Mouse (Mus musculus) hindbrain, embryonic 15.5 days (tissue): ENCODE measurements at regions not wholly inside any gene's neighbourhood (a gene's known extent, or its start where the extent isn't known, plus 50 kb on each side); places are given as distances from the start of the nearest gene placed in this dataset.

Experiments used
- ATAC-seq: fragments of 200-750 bp; cut with Nextera tagmentation; 2 replicates; pipeline ENCODE4 v1.8.0; 2017; ENCODE audit warnings: low read depth, moderate number of reproducible peaks, moderate TSS enrichment; ENCODE audit not compliant: low FRiP score
- H3K27ac ChIP-seq: fragments of 300-500 bp; sonication (generic); replicated peaks from 2 replicates; pipeline ENCODE4 v1.5.1; 2015; ENCODE audit warnings: mild to moderate bottlenecking, inconsistent platforms
- H3K27me3 ChIP-seq: fragments of 300-500 bp; sonication (generic); 2 replicates; pipeline ENCODE4 v1.6.1; 2015; ENCODE audit warnings: control low read depth, inconsistent platforms
- H3K36me3 ChIP-seq: fragments of 300-500 bp; sonication (generic); 2 replicates; pipeline ENCODE4 v1.6.1; 2015; ENCODE audit warnings: control low read depth, inconsistent platforms
- H3K4me1 ChIP-seq: fragments of 300-500 bp; sonication (generic); replicated peaks from 2 replicates; pipeline ENCODE4 v1.6.1; 2015; ENCODE audit warnings: control low read depth, inconsistent platforms
- H3K4me2 ChIP-seq: fragments of 300-500 bp; sonication (generic); 2 replicates; pipeline ENCODE4 v1.6.1; 2015; ENCODE audit warnings: moderate library complexity, mild to moderate bottlenecking, inconsistent platforms
- H3K4me3 ChIP-seq: fragments of 300-500 bp; sonication (generic); 2 replicates; pipeline ENCODE4 v1.5.1; 2015; ENCODE audit warnings: mild to moderate bottlenecking, inconsistent platforms
- H3K9ac ChIP-seq: fragments of 300-500 bp; sonication (generic); 2 replicates; pipeline ENCODE4 v1.6.1; 2015; ENCODE audit warnings: inconsistent platforms
- H3K9me3 ChIP-seq: fragments of 300-500 bp; sonication (generic); 2 replicates; pipeline ENCODE4 v1.6.1; 2016; ENCODE audit warnings: control low read depth, inconsistent platforms
- WGBS: fragments of 180-500 bp; shearing (Covaris S2); methylation state at CpG from one replicate; pipeline ENCODE4 v1.1.7; 2015; 5-methylcytosine and 5-hydroxymethylcytosine counted together

GRCm38 (mm10) chr1:81967062-81967461 is 265.9 kb upstream of the Gm9747 start:
- Histone ChIP-seq H3K4me3 (no peak overlapping the region), H3K27me3 (no peaks in the 10 kb centered on the region), H3K9ac (no peak overlapping the region), H3K36me3 (no peaks in the 10 kb centered on the region), H3K9me3 (no peaks in the 10 kb centered on the region), H3K4me2 (no peak overlapping the region), H3K4me1 (no peaks in the 10 kb centered on the region), H3K27ac (no peak overlapping the region)
- no peak for ATAC-seq
- WGBS, result 97% methylated on average over 1 of the region's 1 CpGs

DNA sequence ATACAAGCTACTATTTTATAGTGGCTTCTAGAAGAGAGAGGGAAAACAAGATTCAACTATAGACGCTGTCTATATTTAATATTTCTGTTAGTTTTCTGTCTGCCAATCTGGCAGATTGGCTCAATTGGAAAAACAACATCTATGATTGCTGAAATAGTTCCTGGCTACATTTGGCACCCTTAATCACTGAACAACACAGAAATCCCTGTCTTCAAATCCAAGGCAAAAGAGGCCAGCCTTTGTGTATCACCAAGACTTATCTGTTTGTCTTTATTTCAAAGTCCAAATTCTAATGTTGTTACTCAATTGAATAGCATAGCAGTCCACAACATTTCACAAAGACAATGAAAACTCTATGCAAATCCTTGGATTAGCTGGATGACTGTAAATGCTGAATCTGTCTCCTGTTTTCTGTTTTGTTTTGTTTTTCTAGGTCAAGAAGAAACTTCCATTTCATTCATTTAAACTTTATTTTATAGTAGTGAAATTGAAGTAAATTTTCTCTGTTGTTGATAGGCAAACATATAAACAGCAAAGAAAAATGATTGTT is 265.1 kb upstream of the Gm9747 start:
- H3K27ac ChIP-seq, result no peak overlapping the region
- no peaks in the 10 kb centered on the region for H3K9me3 ChIP-seq
- H3K9ac ChIP-seq, result no peak overlapping the region
- no peak for ATAC-seq
- no peak overlapping the region for H3K4me2 ChIP-seq
- H3K36me3 ChIP-seq, result no peaks in the 10 kb centered on the region
- no peaks in the 10 kb centered on the region for H3K27me3 ChIP-seq
- 90% methylated on average over 1 of the region's 1 CpGs for WGBS
- no peaks in the 10 kb centered on the region for H3K4me1 ChIP-seq
- no peak overlapping the region for H3K4me3 ChIP-seq

DNA sequence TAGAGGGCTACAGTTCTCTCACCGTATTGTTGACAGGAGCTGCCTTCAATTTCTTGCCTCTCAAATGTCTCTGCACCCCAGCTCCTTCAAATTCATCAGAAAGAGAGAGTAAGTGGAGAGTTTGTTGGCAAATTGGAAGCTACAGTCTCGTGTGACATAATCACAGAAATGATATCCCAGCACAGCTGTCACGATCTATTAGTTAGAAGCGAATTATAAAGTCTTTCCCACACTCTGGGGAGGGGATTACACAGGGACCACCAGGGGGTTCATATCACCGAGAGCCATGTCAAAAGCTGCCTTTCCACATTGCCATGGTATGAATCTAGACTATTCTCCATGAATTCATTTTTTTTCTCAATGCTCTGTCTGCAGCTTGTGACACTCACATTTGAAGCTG is 260.3 kb upstream of the Gm9747 start:
- no peak overlapping the region for H3K4me2 ChIP-seq
- H3K27me3 ChIP-seq, result no peaks in the 10 kb centered on the region
- no peaks in the 10 kb centered on the region for H3K4me1 ChIP-seq
- ATAC-seq, result no peak
- no peak overlapping the region for H3K27ac ChIP-seq
- 75% methylated on average over 5 of the region's 5 CpGs for WGBS
- H3K36me3 ChIP-seq, result no peaks in the 10 kb centered on the region
- no peak overlapping the region for H3K9ac ChIP-seq
- no peak overlapping the region for H3K4me3 ChIP-seq
- H3K9me3 ChIP-seq, result no peaks in the 10 kb centered on the region

GRCm38 (mm10) chr1:81973481-81973880 is 259.4 kb upstream of the Gm9747 start:
- Histone ChIP-seq H3K4me2 (no peak overlapping the region), H3K9me3 (no peaks in the 10 kb centered on the region), H3K36me3 (no peaks in the 10 kb centered on the region), H3K27me3 (no peaks in the 10 kb centered on the region), H3K4me3 (no peak overlapping the region), H3K9ac (no peak overlapping the region), H3K4me1 (no peaks in the 10 kb centered on the region), H3K27ac (no peak overlapping the region)
- ATAC-seq, result no peak
- 92% methylated on average over 4 of the region's 4 CpGs for WGBS

DNA sequence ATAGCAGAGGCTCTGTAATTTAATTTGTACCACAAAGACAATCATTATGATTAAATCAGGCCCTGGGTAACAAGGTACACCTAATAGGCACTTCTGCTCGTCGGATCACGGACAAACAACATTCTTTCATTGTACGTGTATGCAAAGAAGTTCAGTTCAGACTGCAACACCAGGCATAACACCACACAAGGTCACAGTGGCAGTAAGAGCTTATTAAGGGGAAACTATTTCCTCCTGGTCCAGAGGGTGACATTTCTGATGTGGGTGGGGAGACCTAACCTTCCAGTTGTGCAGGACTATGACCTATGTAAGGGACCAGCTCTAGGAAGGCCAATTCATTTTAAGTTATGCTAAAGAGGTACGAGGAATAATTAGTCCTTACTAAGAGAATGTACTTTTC is 225.0 kb upstream of the Gm9747 start:
- Histone ChIP-seq H3K9ac (no peak overlapping the region), H3K9me3 (no peaks in the 10 kb centered on the region), H3K36me3 (no peaks in the 10 kb centered on the region), H3K27ac (no peak overlapping the region), H3K27me3 (no peaks in the 10 kb centered on the region), H3K4me3 (no peak overlapping the region), H3K4me2 (no peak overlapping the region), H3K4me1 (no peaks in the 10 kb centered on the region)
- 83% methylated on average over 5 of the region's 5 CpGs for WGBS
- ATAC-seq, result no peak

GRCm38 (mm10) chr1:82008805-82009204 is 224.1 kb upstream of the Gm9747 start:
- Histone ChIP-seq H3K9ac (no peak overlapping the region), H3K27me3 (no peaks in the 10 kb centered on the region), H3K4me2 (no peak overlapping the region), H3K4me3 (no peak overlapping the region), H3K9me3 (no peaks in the 10 kb centered on the region), H3K27ac (no peak overlapping the region), H3K36me3 (no peaks in the 10 kb centered on the region), H3K4me1 (no peaks in the 10 kb centered on the region)
- 92% methylated on average over 4 of the region's 4 CpGs for WGBS
- ATAC-seq, result no peak

- no peaks in the 10 kb centered on the region for H3K9me3 ChIP-seq
- no peaks in the 10 kb centered on the region for H3K4me1 ChIP-seq
- H3K4me2 ChIP-seq, result no peak overlapping the region
- H3K27me3 ChIP-seq, result no peaks in the 10 kb centered on the region
- no peak overlapping the region for H3K27ac ChIP-seq
- no peak for ATAC-seq
- no peaks in the 10 kb centered on the region for H3K36me3 ChIP-seq
- 42% methylated on average over 1 of the region's 1 CpGs for WGBS
- H3K4me3 ChIP-seq, result no peak overlapping the region
- no peak overlapping the region for H3K9ac ChIP-seq
Measured at GRCm38 (mm10) chr1:82010995-82011394, 221.9 kb upstream of the Gm9747 start.

GRCm38 (mm10) chr1:82015341-82015740 is 217.6 kb upstream of the Gm9747 start:
- Histone ChIP-seq H3K9ac (no peak overlapping the region), H3K27ac (no peak overlapping the region), H3K4me3 (no peak overlapping the region), H3K9me3 (no peaks in the 10 kb centered on the region), H3K4me1 (no peaks in the 10 kb centered on the region), H3K27me3 (no peaks in the 10 kb centered on the region), H3K36me3 (no peaks in the 10 kb centered on the region), H3K4me2 (no peak overlapping the region)
- ATAC-seq, result no peak

GRCm38 (mm10) chr1:82018701-82019404 is 214.1 kb upstream of the Gm9747 start:
- Histone ChIP-seq H3K4me3 (no peak overlapping the region), H3K27ac (no peak overlapping the region), H3K9ac (no peak overlapping the region), H3K4me1 (no peaks in the 10 kb centered on the region), H3K36me3 (no peaks in the 10 kb centered on the region), H3K4me2 (no peak overlapping the region), H3K27me3 (no peaks in the 10 kb centered on the region), H3K9me3 (no peaks in the 10 kb centered on the region)
- 69% methylated on average over 7 of the region's 7 CpGs for WGBS
- no peak for ATAC-seq

- H3K9me3 ChIP-seq, result no peaks in the 10 kb centered on the region
- no peaks in the 10 kb centered on the region for H3K36me3 ChIP-seq
- H3K4me3 ChIP-seq, result no peak overlapping the region
- no peaks in the 10 kb centered on the region for H3K4me1 ChIP-seq
- no peak overlapping the region for H3K27ac ChIP-seq
- no peaks in the 10 kb centered on the region for H3K27me3 ChIP-seq
- H3K4me2 ChIP-seq, result no peak overlapping the region
- H3K9ac ChIP-seq, result no peak overlapping the region
- no peak for ATAC-seq
Measured at GRCm38 (mm10) chr1:82027761-82028160, 205.2 kb upstream of the Gm9747 start.

DNA sequence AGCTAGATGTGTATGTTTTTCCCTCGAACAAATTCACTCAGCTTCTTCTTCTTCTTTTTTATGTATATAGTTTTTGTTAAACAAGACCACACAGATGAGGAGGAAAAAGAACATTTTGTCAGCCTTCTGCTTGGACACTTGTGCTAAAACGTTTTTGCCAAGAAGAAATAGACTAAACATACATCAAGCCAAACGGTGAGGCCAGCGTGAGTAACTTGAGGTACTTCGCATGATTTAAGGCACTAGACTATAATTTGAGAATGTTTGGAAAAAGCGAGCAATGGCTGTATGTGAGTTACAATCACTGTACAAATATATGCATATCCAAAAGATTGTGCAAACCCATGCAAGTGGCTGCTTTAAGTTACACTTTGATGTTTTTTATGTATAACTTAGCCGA is 201.8 kb upstream of the Gm9747 start:
- Histone ChIP-seq H3K27ac (no peak overlapping the region), H3K27me3 (no peaks in the 10 kb centered on the region), H3K4me2 (no peak overlapping the region), H3K9ac (no peak overlapping the region), H3K4me1 (no peaks in the 10 kb centered on the region), H3K36me3 (no peaks in the 10 kb centered on the region), H3K9me3 (no peaks in the 10 kb centered on the region), H3K4me3 (no peak overlapping the region)
- ATAC-seq, result no peak
- WGBS, result 85% methylated on average over 7 of the region's 7 CpGs

- H3K9me3 ChIP-seq, result no peaks in the 10 kb centered on the region
- no peaks in the 10 kb centered on the region for H3K4me1 ChIP-seq
- no peak overlapping the region for H3K9ac ChIP-seq
- H3K27ac ChIP-seq, result no peak overlapping the region
- WGBS, result 98% methylated on average over 1 of the region's 1 CpGs
- no peak overlapping the region for H3K4me3 ChIP-seq
- no peak for ATAC-seq
- no peak overlapping the region for H3K4me2 ChIP-seq
- no peaks in the 10 kb centered on the region for H3K36me3 ChIP-seq
- no peaks in the 10 kb centered on the region for H3K27me3 ChIP-seq
Measured at GRCm38 (mm10) chr1:82032410-82032809, 200.5 kb upstream of the Gm9747 start.

DNA sequence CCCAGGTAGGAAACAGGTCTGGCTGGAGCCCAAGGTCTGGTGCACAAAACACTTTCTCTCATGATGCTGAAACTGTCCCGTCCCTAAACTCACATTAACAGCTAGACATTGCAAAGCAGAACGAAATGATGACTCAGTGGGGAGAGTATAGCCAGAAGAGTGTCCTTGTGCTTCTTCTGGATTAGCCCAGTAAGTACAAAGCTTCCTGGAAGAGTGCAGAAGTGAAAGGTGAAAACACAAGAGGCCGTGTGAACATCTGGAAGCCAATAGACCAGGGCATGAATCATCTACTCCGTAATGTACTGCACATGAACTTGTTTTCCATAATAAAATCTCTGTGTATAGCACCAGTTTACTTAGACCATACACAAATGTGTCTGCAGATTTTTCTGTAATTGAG is 194.7 kb upstream of the Gm9747 start:
- H3K4me1 ChIP-seq, result no peaks in the 10 kb centered on the region
- H3K9me3 ChIP-seq, result no peaks in the 10 kb centered on the region
- no peak overlapping the region for H3K4me2 ChIP-seq
- no peak overlapping the region for H3K27ac ChIP-seq
- no peak for ATAC-seq
- H3K4me3 ChIP-seq, result no peak overlapping the region
- H3K36me3 ChIP-seq, result no peaks in the 10 kb centered on the region
- 93% methylated on average over 4 of the region's 4 CpGs for WGBS
- H3K27me3 ChIP-seq, result no peaks in the 10 kb centered on the region
- no peak overlapping the region for H3K9ac ChIP-seq
